Mouse (Mus musculus) layer of hippocampus, adult 2 months (tissue): Measurements from ENCODE around the gene Brd4. TPM values are rescaled to one million over a fixed set of nuclear protein-coding genes. Genes with fewer than 3 reads are reported as not detected.
A peak's percentile ranks its signal among the peaks of the same experiment; 100 is the strongest.

Source experiments
- DNase-seq, 2 experiments: peaks; one replicate each; pipeline ENCODE4 v3.0.0; 2022; ENCODE audit warnings: low spot score in 2 of 2
- H3K27ac ChIP-seq: fragments of 200-600 bp; 2 replicates; pipeline ENCODE4 v1.8.1; 2022
- H3K4me3 ChIP-seq: fragments of 200-600 bp; 2 replicates; pipeline ENCODE4 v1.8.1; 2022; ENCODE audit warnings: mild to moderate bottlenecking
- CTCF ChIP-seq: fragments of 200-600 bp; conservative IDR thresholded peaks from 2 replicates; pipeline ENCODE4 v1.8.1; 2022; ENCODE audit warnings: antibody characterized with exemption, mild to moderate bottlenecking, moderate library complexity
- total RNA-seq, 2 experiments: library from RNA; stranded (reverse); gene quantifications; 2 replicates each; pipeline ENCODE4 v1.2.3; 2021

Brd4 gene
- total RNA-seq, 2 experiments from 2014 or later: 103 to 121 TPM

DNA sequence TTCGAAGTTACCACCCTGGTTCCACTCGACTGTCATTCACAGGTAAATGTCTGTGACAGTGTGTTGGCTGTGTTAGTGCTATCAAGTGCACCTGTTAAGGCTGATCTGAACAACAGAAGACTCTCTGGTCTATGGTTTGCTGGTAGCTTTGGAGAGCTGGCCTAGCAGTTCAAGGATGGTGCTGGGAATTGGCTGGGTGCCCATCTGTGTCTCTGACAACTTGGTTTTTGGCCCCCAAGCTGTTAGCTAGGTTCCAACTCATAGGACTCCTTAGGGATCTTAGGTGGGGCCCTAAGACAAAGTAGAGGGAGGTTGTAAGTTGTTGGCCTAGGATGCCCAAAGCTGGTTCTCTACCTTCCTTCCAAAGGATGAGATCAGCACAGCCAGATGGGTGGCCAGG, 84.7 kb downstream of the Brd4 start:
- no peak overlapping the region for H3K27ac ChIP-seq
- no peak for TF ChIP-seq CTCF
- DNase-seq: no peak
- H3K4me3 ChIP-seq: no peak overlapping the region

DNA sequence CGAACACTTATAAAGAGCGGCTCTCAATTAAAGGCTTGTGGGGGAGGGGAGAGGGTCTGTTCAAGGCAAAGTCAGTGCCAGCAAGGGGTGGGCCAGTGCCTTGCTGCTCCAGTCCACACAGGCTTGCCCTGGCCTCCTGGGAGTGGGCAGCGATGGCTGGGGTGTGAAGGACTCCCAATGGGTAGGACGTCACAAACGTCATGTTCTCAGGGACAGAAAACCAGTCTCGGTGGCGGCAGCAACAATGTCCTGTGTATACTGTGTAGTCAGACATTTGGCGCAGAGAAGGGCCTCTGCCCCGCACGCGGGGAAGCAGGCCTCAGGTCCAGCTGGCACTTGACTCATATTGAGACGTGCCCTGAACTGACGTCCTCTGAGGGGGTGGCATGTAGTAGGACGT, 87.4 kb downstream of the Brd4 start:
- no peak overlapping the region for H3K4me3 ChIP-seq
- DNase-seq: no peak
- no peak overlapping the region for H3K27ac ChIP-seq
- TF ChIP-seq CTCF: no peak

DNA sequence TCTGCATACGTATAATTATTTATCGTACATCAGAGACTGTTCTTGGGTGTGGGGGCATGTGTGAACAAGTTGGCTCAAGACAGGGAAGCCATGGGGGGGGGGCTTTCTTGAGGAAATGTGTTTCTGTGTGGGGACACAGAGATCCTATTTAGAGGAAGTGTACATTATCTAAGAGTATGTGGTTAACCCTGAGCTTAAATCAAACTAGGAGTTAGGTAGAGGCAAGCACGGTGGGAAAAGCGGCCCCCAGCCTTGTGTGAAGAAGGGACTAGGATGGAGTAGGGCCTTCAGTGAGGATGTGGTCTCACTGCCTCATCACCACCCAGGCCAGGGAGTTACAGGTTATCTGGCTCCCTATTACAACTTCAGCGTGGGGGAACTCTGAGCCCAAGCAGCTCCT, 88.8 kb downstream of the Brd4 start:
- DNase-seq: no peak
- TF ChIP-seq CTCF: no peak
- Histone ChIP-seq H3K4me3 (no peak overlapping the region), H3K27ac (no peak overlapping the region)

DNA sequence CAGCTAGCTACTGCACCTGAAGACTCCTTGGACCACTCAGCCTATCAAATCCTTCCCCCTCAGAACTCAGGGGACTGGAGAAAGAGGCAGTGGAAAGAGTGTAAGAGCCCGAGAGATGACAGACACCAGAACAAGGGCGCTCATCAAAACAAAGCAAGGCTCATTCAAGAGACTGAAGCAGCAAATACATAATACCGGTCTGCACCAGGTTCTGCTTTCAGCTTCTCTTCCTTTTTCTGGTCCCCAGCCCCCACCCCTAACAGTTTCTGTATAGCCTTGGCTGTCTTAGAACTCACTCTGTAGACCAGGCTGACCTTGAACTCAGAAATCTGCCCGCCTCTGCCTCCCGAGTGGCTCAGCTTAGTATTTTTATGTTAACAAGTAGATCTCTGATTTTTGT, 91.5 kb downstream of the Brd4 start:
- TF ChIP-seq CTCF: no peak

DNA sequence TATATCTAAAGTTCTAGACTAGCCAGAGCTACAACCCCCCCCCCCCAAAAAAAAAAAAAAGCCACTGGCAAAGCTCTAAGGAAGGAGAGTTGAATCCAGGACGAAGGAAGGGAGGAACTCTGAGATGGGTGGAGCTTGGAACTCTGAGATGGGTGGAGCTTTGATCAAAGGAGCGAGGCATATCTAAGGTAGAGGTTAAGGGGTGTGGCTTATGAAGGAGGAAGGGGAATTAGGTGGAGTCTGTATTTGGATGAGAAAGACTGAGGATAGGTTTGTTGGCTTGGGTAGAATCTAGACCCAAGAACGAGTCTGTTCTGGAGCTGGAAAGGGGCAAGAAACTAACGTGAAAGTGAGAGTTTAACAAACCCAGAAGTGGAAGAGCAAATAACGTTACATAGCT, 94.7 kb downstream of the Brd4 start:
- Histone ChIP-seq H3K4me3 (no peak overlapping the region), H3K27ac (no peak overlapping the region)
- no peak for TF ChIP-seq CTCF
- DNase-seq: no peak

More for the DNA sequence above, 91.5 kb downstream of the Brd4 start:
- DNase-seq: no peak
- Histone ChIP-seq H3K27ac (no peak overlapping the region), H3K4me3 (no peak overlapping the region)

DNA sequence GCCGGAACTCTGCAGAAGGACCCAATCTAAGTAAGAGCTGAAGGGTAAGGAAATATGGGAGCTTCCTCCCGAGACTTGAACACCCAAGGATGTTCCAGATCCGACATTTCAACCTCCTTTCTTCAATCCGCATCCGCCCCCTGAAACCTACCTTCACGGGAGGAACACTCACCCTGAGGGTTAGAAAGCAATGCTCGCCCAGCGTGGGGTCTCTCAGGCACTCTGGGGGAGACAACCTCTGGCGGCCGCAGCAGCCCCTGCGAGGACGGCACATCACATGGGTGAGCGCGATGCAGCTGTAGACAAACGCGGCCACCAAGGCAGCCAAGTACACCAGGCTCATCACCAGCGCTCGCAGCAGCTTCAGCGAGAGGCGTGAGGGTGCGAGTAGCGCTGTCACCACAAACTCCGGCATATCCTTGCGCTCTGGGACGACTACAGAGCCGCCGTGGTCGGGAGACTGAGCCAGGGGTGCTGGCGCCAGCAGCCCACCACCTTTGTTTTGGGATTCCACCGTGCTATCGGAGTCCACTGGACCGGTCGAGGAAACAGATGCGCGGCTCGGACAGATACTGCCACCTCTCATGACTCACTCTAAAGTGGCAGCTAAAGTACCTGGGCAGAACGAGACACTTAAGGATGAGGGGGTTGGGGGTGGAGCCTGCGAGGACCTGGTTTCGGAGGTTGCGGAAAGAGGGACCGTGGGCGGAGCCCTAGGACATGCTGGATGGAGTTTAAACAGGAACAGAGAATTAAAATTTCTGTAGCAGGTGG, 95.5 kb downstream of the Brd4 start, which contains the start of gene Ephx3:
Gene Ephx3, minus strand, starts transcription at position 687 of the 774 bp plus-strand sequence.
- Histone ChIP-seq H3K27ac (no peak within 1 kb of the TSS), H3K4me3 (peak within 1 kb of the TSS; percentile 48)
- DNase-seq: no peak
- TF ChIP-seq CTCF: 0 out of 2 replicates have a peak, but pooled peaks have one; percentile 2

DNA sequence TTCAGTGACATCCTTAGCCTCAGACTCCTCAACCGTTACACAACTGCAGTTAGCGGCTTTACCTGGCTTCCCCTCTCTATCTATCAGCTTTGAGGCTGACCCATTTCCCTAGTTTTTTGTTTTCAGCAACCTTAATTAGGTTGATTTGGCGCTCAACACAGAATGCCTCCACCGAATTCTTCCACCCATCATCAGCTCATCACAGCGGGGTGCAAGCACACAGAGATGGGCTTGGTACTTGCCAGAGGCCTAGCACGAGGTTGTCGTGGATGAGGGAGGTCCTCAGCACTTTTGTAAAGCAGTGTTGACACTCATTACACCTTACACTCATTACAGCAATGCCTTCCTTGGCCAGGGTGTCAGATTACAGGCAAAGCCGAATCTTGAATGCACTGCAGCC, 101.5 kb downstream of the Brd4 start:
- no peak overlapping the region for H3K4me3 ChIP-seq
- H3K27ac ChIP-seq: no peak overlapping the region
- TF ChIP-seq CTCF: no peak
- DNase-seq: no peak

DNA sequence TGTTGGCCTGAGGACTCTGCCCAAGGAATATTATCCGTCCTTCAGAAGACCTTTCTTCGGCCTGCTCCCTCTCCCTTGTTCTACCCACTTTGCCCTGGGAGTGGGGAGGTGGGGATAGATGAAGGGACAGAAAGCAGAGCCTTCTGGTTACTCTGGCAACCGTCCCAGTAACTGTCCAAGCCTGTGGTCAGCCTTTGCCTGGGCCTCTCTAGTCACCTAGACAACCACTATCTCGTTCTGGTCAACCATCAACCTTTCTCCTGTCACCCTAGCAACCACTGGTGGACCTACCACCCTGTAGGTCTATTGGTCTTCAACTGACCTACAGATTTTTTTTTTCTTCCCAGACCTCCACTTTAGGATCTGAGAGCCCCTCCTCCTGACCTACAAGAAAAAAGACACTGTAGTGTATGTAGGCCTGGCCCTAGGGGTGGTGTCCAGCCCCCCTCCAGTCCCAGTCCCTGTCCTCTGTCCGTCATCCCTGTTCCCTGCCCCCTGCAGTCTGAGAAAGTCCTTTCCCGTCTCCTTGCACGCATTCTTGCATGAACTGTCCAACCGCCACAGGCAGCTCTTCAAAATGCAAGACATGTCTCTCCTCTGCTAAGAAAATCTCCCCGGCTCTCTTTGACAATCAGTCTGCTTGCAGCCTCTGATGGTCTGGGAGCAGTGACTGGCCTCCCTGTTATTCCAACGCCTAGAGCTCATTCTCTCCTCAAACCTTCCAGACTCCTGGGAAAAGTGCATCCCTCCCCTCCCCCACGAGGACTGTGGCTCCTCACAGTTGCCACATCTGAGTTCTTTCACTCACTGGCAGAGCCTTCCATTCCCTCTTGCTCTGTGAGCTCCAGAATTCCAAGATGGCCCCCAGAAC, 104.7 kb downstream of the Brd4 start:
- Histone ChIP-seq H3K4me3 (no peak overlapping the region), H3K27ac (peak overlapping the region; percentile 63)
- DNase-seq: no peak
- TF ChIP-seq CTCF: no peak

DNA sequence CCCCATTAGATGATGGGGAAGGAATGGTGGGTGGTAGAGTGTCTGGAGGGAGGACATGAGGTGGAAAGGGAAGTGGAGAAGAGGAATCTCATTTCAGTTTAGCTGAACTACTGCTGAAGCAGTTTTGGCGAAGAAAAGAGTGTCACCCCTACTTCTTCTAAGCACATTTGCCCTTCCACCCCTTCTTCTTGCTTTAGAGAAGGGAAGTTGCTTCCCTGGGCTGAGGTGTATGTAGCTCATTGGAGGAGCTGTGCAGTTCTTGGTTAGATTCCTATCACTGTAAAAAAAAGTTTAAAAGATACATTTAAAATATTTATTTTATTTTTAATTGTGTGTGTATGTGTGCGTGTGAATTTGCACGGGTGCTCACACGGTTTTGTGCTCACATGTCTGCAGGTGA, 107.6 kb downstream of the Brd4 start:
- no peak overlapping the region for H3K27ac ChIP-seq
- TF ChIP-seq CTCF: no peak
- DNase-seq: no peak
- no peak overlapping the region for H3K4me3 ChIP-seq

DNA sequence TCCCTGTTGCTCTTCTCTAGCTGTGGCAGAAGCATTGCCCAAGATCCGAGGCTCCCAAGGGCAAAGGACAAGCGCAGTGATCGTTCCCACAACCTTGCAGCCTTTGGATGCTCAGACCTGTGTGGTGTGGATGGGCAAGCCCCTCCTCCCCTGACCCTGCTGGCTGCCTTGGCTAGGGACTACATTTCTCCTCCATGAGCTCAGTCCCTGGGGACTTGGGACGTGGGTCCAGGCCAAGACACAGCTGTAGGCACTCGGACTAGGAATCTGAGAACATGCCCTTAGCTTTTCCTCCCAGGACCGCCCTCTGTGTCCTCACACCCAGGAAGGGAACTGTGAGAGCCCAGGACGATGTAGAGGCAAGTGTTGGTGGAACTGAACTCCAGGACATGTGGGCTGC, 111.4 kb downstream of the Brd4 start:
- no peak for TF ChIP-seq CTCF
- Histone ChIP-seq H3K27ac (no peak overlapping the region), H3K4me3 (no peak overlapping the region)
- no peak for DNase-seq

DNA sequence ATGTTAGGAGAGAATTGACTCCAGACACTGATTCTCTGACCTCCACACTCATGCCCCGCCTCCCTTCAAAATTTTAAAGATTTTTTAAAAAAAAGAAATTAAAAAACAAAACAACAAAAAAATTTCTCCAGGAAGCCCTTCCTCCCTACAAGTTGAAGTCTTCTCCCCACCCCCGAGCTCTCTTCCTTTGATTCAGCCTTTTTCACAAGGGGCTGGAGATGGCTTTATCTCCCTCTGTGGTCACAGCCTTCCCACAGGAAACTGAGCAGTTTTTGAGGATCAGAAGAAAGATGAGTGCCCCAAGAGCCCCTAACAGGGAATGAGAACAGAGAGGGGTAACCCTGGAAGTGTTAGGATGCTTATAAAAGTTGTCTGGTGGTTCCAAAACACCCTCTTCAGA, 112.0 kb downstream of the Brd4 start:
- H3K27ac ChIP-seq: 0 out of 2 replicates have a peak overlapping the region, but pooled peaks have one; percentile 32
- no peak for TF ChIP-seq CTCF
- H3K4me3 ChIP-seq: no peak overlapping the region

DNA sequence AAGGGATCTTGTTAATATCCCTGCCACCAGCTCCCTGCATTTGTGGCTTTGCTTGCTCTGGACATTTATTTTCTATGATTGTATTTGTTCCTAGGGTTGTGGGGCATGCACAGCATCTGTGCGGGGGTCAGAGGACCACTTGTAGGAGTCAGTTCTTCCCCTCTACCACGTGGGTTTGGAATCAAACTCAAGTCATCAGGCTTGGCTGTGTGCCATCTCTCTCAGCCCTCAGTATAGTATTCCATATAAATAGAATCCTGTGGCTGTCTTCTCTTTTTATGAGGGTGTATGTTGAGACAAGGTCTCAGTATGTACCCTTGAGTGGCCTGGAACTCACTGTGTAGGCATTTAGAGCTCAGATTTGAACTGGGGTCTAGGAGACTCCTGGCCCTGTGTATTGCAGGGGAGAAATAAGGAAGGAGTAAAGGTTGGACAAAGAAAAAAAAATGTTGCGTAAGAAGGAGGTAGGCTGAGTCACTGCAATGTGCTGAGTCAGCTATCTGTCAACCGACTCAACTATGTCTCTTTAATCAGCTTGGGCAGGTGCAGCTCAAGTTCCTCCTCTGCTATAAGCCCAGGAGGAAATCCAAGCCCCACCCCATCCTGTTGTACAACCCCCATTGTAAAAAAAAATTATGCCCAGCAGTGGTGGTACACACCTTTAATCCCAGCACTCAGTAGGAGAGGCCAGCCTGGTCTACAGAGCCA, 114.8 kb downstream of the Brd4 start:
- no peak for TF ChIP-seq CTCF
- no peak for DNase-seq
- no peak overlapping the region for H3K27ac ChIP-seq
- H3K4me3 ChIP-seq: no peak overlapping the region

More for the DNA sequence above, 112.0 kb downstream of the Brd4 start:
- DNase-seq: no peak

DNA sequence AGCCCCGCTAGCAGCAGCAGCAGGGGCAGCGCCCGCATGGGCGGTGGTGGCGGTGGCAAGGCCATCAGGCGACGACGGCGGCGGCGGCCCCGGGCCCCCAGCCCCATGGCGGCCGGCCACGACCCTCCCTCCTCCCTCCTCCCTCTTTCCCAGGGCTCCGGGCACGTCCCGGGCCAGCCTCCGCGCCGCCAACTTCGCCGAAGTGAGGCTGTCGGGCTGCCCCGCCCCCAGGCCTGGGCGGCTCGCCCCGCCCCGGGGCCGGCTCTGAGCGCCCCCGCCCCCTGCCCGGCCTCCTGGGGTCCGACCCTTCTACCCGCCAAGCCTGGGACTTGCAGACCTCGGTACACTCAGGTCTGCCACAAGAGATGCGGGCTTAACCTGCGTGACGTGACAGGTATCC, 117.8 kb downstream of the Brd4 start, which contains the start of gene Notch3:
Gene Notch3, minus strand, starts transcription at position 166 of the 400 bp plus-strand sequence.
- H3K27ac ChIP-seq: peak within 1 kb of the TSS; percentile 28; the same call in 1 of the 2 replicates
- TF ChIP-seq CTCF: no peak
- H3K4me3 ChIP-seq: peak within 1 kb of the TSS; percentile 51
- DNase-seq: no peak
